Mouse (Mus musculus) splenic B cell, adult 2 months (primary cell): ENCODE results near the gene Pde2a.

ENCODE experiments used
- DNase-seq: peaks from one replicate; pipeline ENCODE4 v3.0.0-alpha.2; 2011; ENCODE audit warnings: low read depth, low spot score
- H3K27me3 ChIP-seq: 2 replicates; pipeline ENCODE4 v1.6.1; 2012; ENCODE audit warnings: mild to moderate bottlenecking, low read length, moderate library complexity, mixed read lengths; ENCODE audit not compliant: control insufficient read depth, poor library complexity, insufficient read depth, severe bottlenecking
- H3K36me3 ChIP-seq: 2 replicates; pipeline ENCODE4 v1.6.1; 2012; ENCODE audit warnings: mild to moderate bottlenecking, low read length, moderate library complexity, mixed read lengths; ENCODE audit not compliant: control insufficient read depth, poor library complexity, insufficient read depth, severe bottlenecking

Pde2a gene

GRCm38 (mm10) chr7:101483498-101484115 is 62.1 kb downstream of the Pde2a start:
- Histone ChIP-seq H3K27me3 (no peaks in the 10 kb centered on the region), H3K36me3 (no peaks in the 10 kb centered on the region; the same call in 1 of the 2 replicates)
- no peak for DNase-seq

DNA sequence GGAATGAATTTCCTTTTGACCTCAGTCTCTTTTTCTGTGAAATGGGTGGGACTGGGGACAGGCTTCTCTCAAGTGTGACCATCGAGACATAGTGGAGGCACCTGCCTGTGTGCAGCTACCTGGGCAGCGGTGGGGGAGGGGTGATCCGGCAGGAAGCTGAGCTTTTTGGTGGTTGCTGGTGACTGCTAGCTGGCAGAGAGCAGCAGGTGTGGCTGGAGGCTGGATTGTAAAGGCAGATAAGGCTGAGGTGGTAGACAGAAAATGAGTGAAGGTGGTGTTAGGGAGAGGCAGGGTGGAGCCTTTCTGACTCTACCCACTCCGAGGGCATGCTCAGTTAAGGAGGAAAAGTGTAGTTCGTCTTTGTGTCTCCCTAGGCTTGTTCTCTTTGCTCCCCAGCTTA is 65.6 kb downstream of the Pde2a start:
- H3K36me3 ChIP-seq, result no peaks in the 10 kb centered on the region
- H3K27me3 ChIP-seq, result no peaks in the 10 kb centered on the region
- DNase-seq, result no peak

GRCm38 (mm10) chr7:101490952-101491351 is 69.5 kb downstream of the Pde2a start:
- Histone ChIP-seq H3K36me3 (no peaks in the 10 kb centered on the region), H3K27me3 (no peaks in the 10 kb centered on the region)
- DNase-seq, result no peak

DNA sequence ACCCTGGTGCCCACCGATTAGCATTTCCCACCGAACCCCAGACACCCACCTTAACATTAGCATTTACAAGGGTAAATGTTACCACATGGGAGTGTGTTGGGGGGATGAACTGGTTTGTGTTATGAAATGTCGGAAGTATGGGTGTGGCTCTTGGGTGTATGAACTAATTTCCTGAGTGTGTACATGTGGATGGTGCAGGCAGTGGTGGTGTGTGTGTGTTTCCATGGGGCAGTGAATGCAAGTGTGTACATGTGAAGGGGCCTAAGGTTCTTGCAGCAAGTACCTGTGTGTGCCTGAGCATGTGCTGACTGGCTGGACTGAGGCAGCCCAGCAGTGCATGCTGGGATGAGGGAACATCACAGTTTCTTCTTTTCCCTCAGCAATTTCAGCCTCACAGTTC is 76.9 kb downstream of the Pde2a start:
- no peak for DNase-seq
- no peaks in the 10 kb centered on the region for H3K27me3 ChIP-seq
- H3K36me3 ChIP-seq, result no peaks in the 10 kb centered on the region

DNA sequence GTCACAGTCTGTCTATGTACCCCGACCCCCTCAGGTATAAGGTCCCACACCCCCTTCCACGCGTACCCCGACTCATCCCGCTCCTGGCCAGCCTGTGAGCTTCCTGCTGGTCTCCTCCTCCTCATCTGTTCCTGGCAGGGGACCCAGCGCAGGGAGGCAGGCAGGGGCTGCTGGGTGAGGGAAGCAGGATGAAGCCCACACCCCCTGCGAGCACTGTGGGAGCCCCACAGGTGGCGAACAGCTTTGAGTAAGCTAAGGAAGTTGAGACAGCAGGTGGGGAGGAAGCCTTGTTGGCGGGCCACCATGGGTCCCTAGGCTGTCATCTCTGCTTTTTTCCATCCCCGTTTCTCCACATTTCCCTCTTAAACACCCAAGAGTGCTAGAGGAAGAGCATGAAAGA is 77.8 kb downstream of the Pde2a start:
- Histone ChIP-seq H3K36me3 (no peaks in the 10 kb centered on the region), H3K27me3 (no peaks in the 10 kb centered on the region)
- no peak for DNase-seq

GRCm38 (mm10) chr7:101499701-101500100 is 78.2 kb downstream of the Pde2a start:
- H3K36me3 ChIP-seq, result no peaks in the 10 kb centered on the region
- H3K27me3 ChIP-seq, result no peaks in the 10 kb centered on the region
- peak; percentile 40 for DNase-seq

DNA sequence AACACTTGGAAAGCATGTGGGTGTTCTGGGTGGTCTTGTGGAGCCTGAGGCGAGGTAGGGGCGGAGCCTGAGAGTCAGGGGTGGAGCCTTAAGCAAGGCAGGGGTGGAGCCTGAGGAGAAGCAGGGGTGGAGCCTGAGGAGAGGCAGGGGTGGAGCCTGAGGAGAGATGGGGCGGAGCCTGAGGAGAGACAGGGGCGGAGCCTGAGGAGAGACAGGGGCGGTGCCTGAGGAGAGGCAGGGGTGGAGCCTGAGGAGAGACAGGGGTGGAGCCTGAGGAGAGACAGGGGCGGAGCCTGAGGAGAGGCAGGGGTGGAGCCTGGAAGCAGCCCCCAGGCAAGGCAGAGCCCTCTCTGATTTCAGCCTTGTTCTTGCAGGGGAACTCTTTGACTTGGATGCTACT is 79.7 kb downstream of the Pde2a start:
- Histone ChIP-seq H3K27me3 (no peaks in the 10 kb centered on the region), H3K36me3 (0 out of 2 replicates have a peak, but pooled peaks cover 2% of the 10 kb centered on the region)
- DNase-seq, result peak; percentile 19

- peak; percentile 54 for DNase-seq
- Histone ChIP-seq H3K27me3 (no peaks in the 10 kb centered on the region), H3K36me3 (peaks cover 3% of the 10 kb centered on the region; the same call in 1 of the 2 replicates)
Measured at GRCm38 (mm10) chr7:101501675-101502074, 80.2 kb downstream of the Pde2a start.

DNA sequence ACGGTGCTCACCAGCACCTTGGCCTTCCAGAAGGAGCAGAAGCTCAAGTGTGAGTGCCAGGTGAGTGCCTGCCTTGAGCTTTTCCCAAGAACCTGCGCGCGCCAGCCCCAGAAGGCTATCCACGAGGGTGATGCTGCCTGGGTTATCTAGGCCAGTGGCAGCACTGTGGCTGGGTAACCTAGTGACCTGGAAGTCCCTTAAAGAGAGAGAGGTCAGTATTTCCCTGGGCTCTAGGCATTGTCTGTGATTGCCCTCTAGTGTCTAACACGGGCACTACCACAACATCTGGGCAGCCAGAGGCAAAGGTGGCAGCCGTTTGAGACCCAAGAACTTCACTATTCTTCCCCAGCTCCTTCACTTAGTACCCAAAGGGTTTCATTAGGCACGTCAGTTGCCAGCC is 81.9 kb downstream of the Pde2a start:
- Histone ChIP-seq H3K36me3 (peaks cover 5% of the 10 kb centered on the region), H3K27me3 (no peaks in the 10 kb centered on the region)
- peak; percentile 84 for DNase-seq

- H3K27me3 ChIP-seq, result no peaks in the 10 kb centered on the region
- DNase-seq, result no peak
- peaks cover 5% of the 10 kb centered on the region for H3K36me3 ChIP-seq
Measured at GRCm38 (mm10) chr7:101503803-101504202, 82.3 kb downstream of the Pde2a start.

- peak; percentile 12 for DNase-seq
- Histone ChIP-seq H3K36me3 (peaks cover 5% of the 10 kb centered on the region), H3K27me3 (no peaks in the 10 kb centered on the region)
Measured at GRCm38 (mm10) chr7:101504507-101504906, 83.0 kb downstream of the Pde2a start.

GRCm38 (mm10) chr7:101509212-101509611 is 87.7 kb downstream of the Pde2a start:
- DNase-seq, result no peak
- H3K27me3 ChIP-seq, result no peaks in the 10 kb centered on the region

GRCm38 (mm10) chr7:101513655-101514054 is 92.2 kb downstream of the Pde2a start:
- no peak for DNase-seq
- Histone ChIP-seq H3K27me3 (no peaks in the 10 kb centered on the region), H3K36me3 (no peaks in the 10 kb centered on the region)

More at GRCm38 (mm10) chr7:101509212-101509611, 87.7 kb downstream of the Pde2a start:
- peaks cover 5% of the 10 kb centered on the region for H3K36me3 ChIP-seq

GRCm38 (mm10) chr7:101514768-101515167 is 93.3 kb downstream of the Pde2a start:
- Histone ChIP-seq H3K27me3 (no peaks in the 10 kb centered on the region), H3K36me3 (no peaks in the 10 kb centered on the region)
- DNase-seq, result no peak

- Histone ChIP-seq H3K36me3 (no peaks in the 10 kb centered on the region), H3K27me3 (no peaks in the 10 kb centered on the region)
- DNase-seq, result no peak
Measured at GRCm38 (mm10) chr7:101515295-101515694, 93.8 kb downstream of the Pde2a start.

DNA sequence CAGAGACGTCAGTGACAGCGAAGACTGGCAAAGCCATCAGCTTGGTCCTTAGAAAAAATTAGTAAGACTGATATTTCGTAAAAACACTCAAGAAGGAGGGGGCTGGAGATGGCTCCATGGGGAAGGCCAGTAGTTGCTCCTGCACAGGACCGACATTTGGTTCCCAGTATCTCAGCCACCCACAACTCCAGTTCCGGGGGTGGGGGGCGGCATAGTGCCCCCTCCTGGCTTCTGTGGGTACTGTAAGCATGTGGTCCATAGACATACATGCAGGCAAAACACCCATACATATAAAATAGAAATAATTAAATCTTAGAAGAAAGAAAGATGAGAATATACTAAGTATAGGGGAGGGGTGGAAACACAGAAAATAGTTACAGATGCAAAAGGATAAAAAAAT is 95.0 kb downstream of the Pde2a start:
- Histone ChIP-seq H3K27me3 (no peaks in the 10 kb centered on the region), H3K36me3 (no peaks in the 10 kb centered on the region)
- DNase-seq, result peak; percentile 49
